Mouse (Mus musculus) monocyte, adult 2 months (primary cell): ENCODE data around the gene Rad51b.

ENCODE experiments used
- DNase-seq, 2 experiments: peaks; one replicate each; pipeline ENCODE4 v3.0.0; 2022; ENCODE audit warnings: low spot score in 2 of 2, low read depth in 1 of 2

Gene Rad51b

GRCm38 (mm10) chr12:79719091-79719846 is 422.2 kb downstream of the Rad51b start:
- DNase-seq: no peak

GRCm38 (mm10) chr12:79719847-79720201 is 422.7 kb downstream of the Rad51b start:
- no peak for DNase-seq

GRCm38 (mm10) chr12:79724875-79725274 is 427.8 kb downstream of the Rad51b start:
- DNase-seq: no peak

GRCm38 (mm10) chr12:79725711-79726110 is 428.6 kb downstream of the Rad51b start:
- no peak for DNase-seq

- DNase-seq: no peak
Measured at GRCm38 (mm10) chr12:79726116-79726515, 429.0 kb downstream of the Rad51b start.

GRCm38 (mm10) chr12:79726959-79727358 is 429.9 kb downstream of the Rad51b start:
- no peak for DNase-seq

- DNase-seq: no peak
Measured at GRCm38 (mm10) chr12:79729926-79730506, 432.9 kb downstream of the Rad51b start.

GRCm38 (mm10) chr12:79731905-79732304 is 434.8 kb downstream of the Rad51b start:
- no peak for DNase-seq

- no peak for DNase-seq
Measured at GRCm38 (mm10) chr12:79732355-79733115, 435.5 kb downstream of the Rad51b start.

- no peak for DNase-seq
Measured at GRCm38 (mm10) chr12:79735341-79735785, 438.3 kb downstream of the Rad51b start.

- DNase-seq: no peak
Measured at GRCm38 (mm10) chr12:79735882-79736281, 438.8 kb downstream of the Rad51b start.

GRCm38 (mm10) chr12:79738700-79739099 is 441.6 kb downstream of the Rad51b start:
- DNase-seq: no peak

GRCm38 (mm10) chr12:79739918-79740639 is 443.0 kb downstream of the Rad51b start:
- DNase-seq: no peak

- DNase-seq: no peak
Measured at GRCm38 (mm10) chr12:79742211-79742610, 445.1 kb downstream of the Rad51b start.

- DNase-seq: peak; percentile 11 to 17
Measured at GRCm38 (mm10) chr12:79744131-79744530, 447.0 kb downstream of the Rad51b start.

- no peak for DNase-seq
Measured at GRCm38 (mm10) chr12:79745225-79745624, 448.1 kb downstream of the Rad51b start.

GRCm38 (mm10) chr12:79745845-79746510 is 448.9 kb downstream of the Rad51b start:
- DNase-seq: no peak

- DNase-seq: no peak
Measured at GRCm38 (mm10) chr12:79747541-79747940, 450.5 kb downstream of the Rad51b start.

GRCm38 (mm10) chr12:79748862-79749261 is 451.8 kb downstream of the Rad51b start:
- no peak for DNase-seq

GRCm38 (mm10) chr12:79750253-79751125 is 453.4 kb downstream of the Rad51b start:
- DNase-seq: peak; percentile 50 to 52
